Mouse (Mus musculus) liver, embryonic 18 days (tissue): ENCODE results near the gene Tamm41. TPM values are rescaled to one million over a fixed set of nuclear protein-coding genes. Genes with fewer than 3 reads are reported as not detected.

Source experiments
- polyA plus RNA-seq: library from polyadenylated mRNA; depleted of rRNA; stranded (reverse); fragments of >200 nt; gene quantifications from 2 replicates; pipeline ENCODE4 v1.2.3, GENCODE M21; 2012; rRNA removed

Gene Tamm41
- 9.2 and 9.3 TPM in 2 replicates for polyA plus RNA-seq

DNA sequence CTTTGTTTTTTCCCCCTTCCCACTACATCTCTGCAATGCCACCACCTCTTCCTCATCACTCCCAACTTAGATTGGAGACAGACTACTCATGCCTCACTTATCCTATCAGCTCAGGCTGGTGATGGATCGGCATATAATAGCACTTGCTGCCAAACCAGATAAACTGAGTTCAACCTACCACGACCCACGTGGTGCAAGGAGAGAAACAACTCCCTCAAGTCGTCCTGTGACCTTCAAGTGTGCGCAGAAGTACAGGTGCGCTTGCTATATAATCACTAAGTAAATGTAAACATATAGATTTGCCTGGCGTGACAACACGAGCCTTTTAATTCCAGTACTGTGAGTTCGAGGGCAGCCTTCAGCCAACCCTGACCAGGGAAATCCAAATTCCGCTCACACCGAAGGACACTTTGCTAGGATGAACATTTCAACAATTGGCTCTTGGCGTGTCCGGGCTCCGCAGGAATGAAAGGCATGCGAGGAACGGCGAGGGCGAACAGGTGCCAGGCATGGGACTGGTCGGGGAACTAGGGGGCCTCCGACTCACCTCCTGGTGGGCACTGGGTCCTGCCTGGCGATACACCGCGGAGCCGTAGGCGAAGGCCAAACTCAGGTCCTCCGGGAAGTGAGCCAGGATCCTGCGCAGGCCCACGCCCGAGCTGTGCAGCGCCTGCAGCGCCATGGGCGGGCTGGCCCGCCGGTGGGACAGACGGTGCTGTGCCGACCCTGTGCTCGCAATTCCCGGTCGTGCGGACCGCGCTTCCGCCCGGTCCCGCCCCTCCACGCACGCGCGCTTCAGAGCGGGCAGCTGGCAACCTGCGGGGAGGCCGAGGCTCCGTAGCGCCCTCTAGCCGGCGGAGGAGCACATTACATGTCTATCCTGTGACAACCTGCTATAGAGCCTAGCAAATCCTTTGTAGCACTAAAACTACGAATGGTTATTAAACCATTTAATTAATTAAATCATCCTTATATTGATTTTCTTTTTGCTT lies at the start of gene Tamm41:
Gene Tamm41 (minus strand): TSS at position 774 of the 992 bp plus-strand sequence.

GRCm38 (mm10) chr6:114969213-114970120 lies 68.2 kb downstream of the Tamm41 start, which contains the start of gene Vgll4:
Gene Vgll4, minus strand, starts transcription at chr6:114969994.

Other genes with a start within 250 kb of the Tamm41 start
- 7.0 and 7.9 TPM in 2 replicates for gene Vgll4, start 67.9 kb downstream of the Tamm41 start, polyA plus RNA-seq
- gene Syn2, start 97.0 kb upstream of the Tamm41 start, polyA plus RNA-seq, result 0.16 and 0.19 TPM in 2 replicates
- not detected in 2 replicates for gene Gm17482, start 189.5 kb upstream of the Tamm41 start, polyA plus RNA-seq
- gene Timp4, start 214.3 kb upstream of the Tamm41 start, polyA plus RNA-seq, result 0.05 TPM in 2 replicates